Mouse (Mus musculus): ENCODE results near the gene Zfp639.

DNA sequence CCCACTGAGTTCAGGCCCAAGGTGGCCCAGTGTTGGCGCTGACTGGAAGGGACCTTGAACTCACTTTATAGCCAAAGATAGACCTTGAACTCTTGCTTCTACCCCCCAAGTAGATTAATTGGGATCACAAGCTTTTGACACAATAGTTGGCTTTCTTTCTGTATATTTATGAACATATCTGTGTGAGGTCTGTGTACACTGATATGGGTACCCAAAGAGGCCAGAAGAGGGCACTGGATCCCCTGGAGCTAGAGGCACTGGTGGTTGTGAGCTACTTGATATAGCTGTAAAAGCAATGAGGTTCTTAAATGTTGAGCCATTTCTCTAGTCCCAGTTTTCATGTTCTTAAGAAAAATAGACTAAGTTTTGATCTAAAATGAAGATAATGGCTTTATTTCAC, 43.0 kb downstream of the Zfp639 start:
- TF ChIP-seq CTCF (IDR thresholded peaks at IDR 0.05; ENCODE audit: control insufficient read depth, insufficient read depth, low read length) (0 out of 2 replicates have a peak, but pooled peaks have one; percentile 24), POLR2A (IDR thresholded peaks at IDR 0.05; ENCODE audit: borderline replicate concordance, control insufficient read depth, low read depth, low read length) (no peak)
